Mouse (Mus musculus): ENCODE data around the gene Pgf.
A peak's percentile ranks its signal among the peaks of the same experiment; 100 is the strongest.

Pgf gene

DNA sequence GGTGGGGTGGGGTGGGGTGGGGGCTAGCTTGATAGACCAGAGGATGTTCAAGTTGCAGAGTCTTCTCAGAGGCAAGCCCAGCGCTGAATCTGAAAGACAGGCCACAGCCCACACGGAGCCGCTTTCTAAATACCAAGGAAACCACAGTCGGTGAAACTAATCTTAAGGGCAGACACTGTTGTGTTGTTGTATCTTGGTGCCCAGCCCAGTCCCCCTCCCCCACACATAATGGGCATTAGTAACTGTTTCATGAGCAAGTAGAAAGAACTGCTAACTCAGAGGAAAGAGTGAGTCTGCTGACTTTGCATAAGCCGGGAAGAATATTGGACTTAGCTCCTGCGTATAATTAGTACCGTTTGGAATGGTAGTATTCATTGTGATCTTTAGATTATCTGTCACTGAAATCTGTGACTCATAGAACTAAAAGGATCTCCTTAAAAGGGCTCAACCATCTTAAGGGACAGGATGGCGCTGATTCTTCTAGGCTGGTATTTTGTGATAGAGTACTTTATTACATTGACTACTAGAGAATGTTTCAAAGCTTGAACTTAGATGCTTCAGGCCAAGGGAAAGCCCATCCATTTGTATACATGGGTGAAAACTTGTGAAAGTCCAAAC, 50.5 kb downstream of the Pgf start:
- peak in 1 of 2 experiments; percentile 4 for DNase-seq (ENCODE audit: low spot score in 2 of 2)

DNA sequence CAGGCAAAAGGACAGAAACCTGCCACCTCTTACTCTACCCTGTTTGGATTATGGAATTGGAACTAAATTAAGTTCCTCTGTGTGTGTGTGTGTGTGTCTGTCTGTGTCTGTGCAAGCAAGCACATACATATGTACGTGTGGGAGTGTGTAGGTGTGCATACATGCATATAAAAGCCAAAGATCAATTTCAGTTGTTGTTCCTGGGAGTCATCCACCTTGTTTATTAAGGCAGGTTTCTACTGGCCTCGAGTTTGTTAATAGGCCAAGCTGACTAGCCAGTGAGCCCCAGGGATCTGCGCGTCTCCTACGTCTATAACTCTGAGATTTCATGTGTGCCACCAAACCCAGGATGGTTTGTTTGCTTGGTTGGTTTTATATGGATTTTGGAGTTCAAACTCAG, 52.8 kb downstream of the Pgf start:
- DNase-seq (ENCODE audit: low spot score in 2 of 2), result no peak

DNA sequence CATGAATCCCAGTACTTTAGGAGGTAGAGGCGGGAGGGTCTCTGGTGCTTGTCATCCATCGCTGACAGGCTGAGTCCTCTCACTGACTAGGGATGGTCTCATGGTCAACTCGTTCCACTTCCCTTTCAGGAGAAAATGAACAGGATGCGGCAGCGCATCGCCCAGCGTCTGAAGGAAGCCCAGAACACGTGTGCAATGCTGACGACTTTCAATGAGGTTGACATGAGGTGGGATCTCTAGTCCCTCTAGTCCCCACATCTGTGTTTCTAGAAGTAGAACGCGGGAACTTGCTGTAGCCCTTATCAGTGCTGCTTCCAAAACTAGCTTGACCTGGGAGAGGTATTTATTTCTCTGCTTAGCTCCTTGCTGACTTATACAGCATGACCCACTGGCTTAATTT, 53.9 kb downstream of the Pgf start:
- DNase-seq (ENCODE audit: low spot score in 2 of 2), result no peak

DNA sequence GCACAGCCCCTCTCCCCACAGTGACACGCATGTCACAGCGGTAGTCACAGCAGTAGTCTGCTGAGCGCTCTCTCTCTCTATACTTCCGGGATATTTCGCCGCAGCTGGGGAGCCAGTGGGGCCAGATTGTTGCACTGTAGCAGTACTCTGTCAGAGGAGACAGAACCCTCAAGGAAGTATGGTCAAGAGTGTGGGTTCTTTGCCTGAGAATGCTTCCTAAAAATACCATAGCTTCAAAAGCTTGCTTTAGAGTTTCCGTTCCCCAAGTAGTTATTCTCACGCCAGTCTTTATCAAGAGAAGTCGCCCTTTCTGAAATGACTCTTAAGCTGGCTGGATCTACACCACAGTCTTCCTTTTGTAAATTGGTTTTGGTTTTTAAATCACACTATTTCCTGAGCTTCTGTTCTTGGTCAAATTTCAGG, 54.5 kb downstream of the Pgf start:
- no peak for DNase-seq (ENCODE audit: low spot score in 2 of 2)

DNA sequence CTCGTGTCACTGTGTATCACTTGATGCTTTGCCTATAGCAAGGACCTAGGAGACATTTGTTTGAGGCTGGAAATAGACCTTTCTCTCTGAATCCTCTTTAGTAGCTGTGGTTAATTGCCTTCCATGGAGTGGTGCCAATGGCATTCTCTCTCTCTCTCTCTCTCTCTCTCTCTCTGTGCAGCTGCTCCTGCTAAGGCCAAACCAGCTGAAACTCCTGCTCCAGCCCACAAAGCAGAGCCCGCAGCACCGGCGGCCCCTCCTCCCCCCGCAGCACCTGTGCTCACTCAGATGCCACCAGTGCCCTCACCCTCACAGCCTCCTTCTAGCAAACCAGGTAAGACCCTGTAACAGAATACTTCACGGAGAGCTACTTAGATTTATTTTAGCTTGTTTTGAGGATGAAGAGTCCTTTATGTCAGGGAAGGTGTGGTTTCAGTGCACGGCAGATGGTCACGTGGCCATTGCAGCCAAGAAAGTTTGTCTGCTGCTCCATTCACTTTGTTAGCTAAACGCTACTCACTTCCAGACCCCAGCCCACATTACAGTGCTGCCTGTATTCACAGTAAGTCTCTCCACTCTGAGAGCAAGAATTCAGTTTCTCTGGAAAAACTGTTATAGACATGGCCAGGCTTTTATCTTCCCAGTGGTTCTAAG, 55.7 kb downstream of the Pgf start:
- no peak for DNase-seq (ENCODE audit: low spot score in 2 of 2)
